Mouse (Mus musculus) megakaryocyte, embryonic 14.5 days (primary cell): ENCODE measurements around the gene Faap20.

Experiments used
- FLI1 ChIP-seq: IDR thresholded peaks from 2 replicates; pipeline ENCODE4 v1.6.1; 2012; ENCODE audit warnings: low read length, inconsistent platforms, mixed read lengths
- GATA1 ChIP-seq: IDR thresholded peaks from 3 replicates; pipeline ENCODE4 v1.6.1; 2012; ENCODE audit warnings: mixed read lengths, low read length, inconsistent platforms, borderline replicate concordance

GRCm38 (mm10) chr4:155283001-155283503 is 33.5 kb downstream of the Faap20 start:
- no peak for TF ChIP-seq FLI1
- TF ChIP-seq GATA1, result no peak
